ENCODE assay signal across 17 mouse cellular contexts in genomic region chr5:103765356-103765755, GRCm38 (mm10).
DNase-seq lines count a peak whose midpoint lies in the region; TF ChIP-seq lines count a peak whose summit lies in the region.
"Had no signal": no experiment of that assay in that cellular context is flagged by ENCODE, and none has a peak within 500 bp of the region (broad histone marks: within the 10 kb centered on the region; RNA-seq: fewer than 3 reads in every experiment).

No protein-coding gene starts in this region.

- H3K27me3 ChIP-seq in kidney, adult 2 months (replicated peaks; ENCODE audit: control insufficient read depth, insufficient read depth, low read length) = no peaks in the 10 kb centered on the region
- H3K27me3 ChIP-seq: embryonic facial prominence, embryonic 12.5 days; forebrain, embryonic 13.5 days; forebrain, embryonic 15.5 days had no signal

- WGBS in kidney, adult 2 months = 87% methylated on average over 4 of the region's 4 CpGs

- H3K36me3 ChIP-seq in kidney, adult 2 months (ENCODE audit: control insufficient read depth, insufficient read depth, low read length) = no peaks in the 10 kb centered on the region; the same call in 1 of the 2 replicates
- H3K36me3 ChIP-seq: embryonic facial prominence, embryonic 12.5 days; forebrain, embryonic 15.5 days had no signal

- H3K4me1 ChIP-seq in kidney, adult 2 months (ENCODE audit: control insufficient read depth, insufficient read depth, low read length) = peaks cover 37% of the 10 kb centered on the region

- no peak overlapping the region for H3K4me3 ChIP-seq in kidney, adult 2 months (ENCODE audit: insufficient read depth, low read depth, low read length)
- H3K4me3 ChIP-seq: embryonic facial prominence, embryonic 10.5 days; embryonic facial prominence, embryonic 12.5 days; forebrain, embryonic 13.5 days; forebrain, embryonic 15.5 days had no signal

- H3K27ac ChIP-seq in kidney, adult 2 months (ENCODE audit: insufficient read depth, low read depth, low read length) = no peak overlapping the region
- H3K27ac ChIP-seq: embryonic facial prominence, embryonic 10.5 days; embryonic facial prominence, embryonic 12.5 days; forebrain, embryonic 13.5 days; forebrain, embryonic 15.5 days had no signal

- DNase-seq in ES-CJ7 (ENCODE audit: low read depth, low spot score) = peak; percentile 49
- peak; percentile 69 for DNase-seq in ZHBTc4 (ENCODE audit: low read depth, low spot score)
- no peak for DNase-seq in lung, postnatal 36 days
- DNase-seq in kidney, adult 2 months = no peak
- no peak for DNase-seq in adrenal gland, postnatal 10 days
- DNase-seq: adrenal gland, adult 2 months; adrenal gland, postnatal 14 days; adrenal gland, postnatal 36 days; cerebellum, adult 2 months; cerebellum, adult 9-10 months; cerebellum, postnatal 10 days; cerebellum, postnatal 25 days; forebrain, postnatal 0 days had no signal

- no peak for TF ChIP-seq CTCF in kidney, adult 2 months (conservative IDR thresholded peaks at IDR 0.05; ENCODE audit: insufficient read depth, insufficient read length, low read depth, low read length)

- TF ChIP-seq POLR2A in kidney, adult 2 months (IDR thresholded peaks at IDR 0.05; ENCODE audit: low read depth, low read length) = no peak

Comparison
In these comparisons a context has a peak if more than half of its experiments do, and no peak if none do; other contexts are left out.
1. DNase-seq: peak in ES-CJ7 (single experiment) and ZHBTc4 (single experiment); none in lung, postnatal 36 days (single experiment), kidney, adult 2 months (single experiment) and adrenal gland, postnatal 10 days (single experiment).